Mouse (Mus musculus): Measurements from ENCODE around the gene Cdh20. TPM values are rescaled to one million over a fixed set of nuclear protein-coding genes. Genes with fewer than 3 reads are reported as not detected.
"Not testable (repeated sequence)": the region's sequence is repeated elsewhere in the genome, so short reads cannot be mapped to it uniquely, and the experiment has no call there.

Cdh20 gene
- polyA plus RNA-seq, 1 experiment from 2014 or later, result 0.33 TPM

GRCm38 (mm10) chr1:104917307-104917836, 149.0 kb downstream of the Cdh20 start:
- H3K9ac ChIP-seq, result no peak overlapping the region
- 40% methylated on average over 1 of the region's 1 CpGs for WGBS
- H3K4me3 ChIP-seq, result no peak overlapping the region
- no peaks in the 10 kb centered on the region for H3K9me3 ChIP-seq
- no peak overlapping the region for H3K27ac ChIP-seq
- H3K27me3 ChIP-seq, result no peaks in the 10 kb centered on the region
- no peak overlapping the region for H3K4me2 ChIP-seq (replicated peaks)
- no peaks in the 10 kb centered on the region for H3K36me3 ChIP-seq
- no peak for ATAC-seq (ENCODE audit: insufficient number of reproducible peaks, insufficient read depth, low FRiP score, low TSS enrichment)
- H3K4me1 ChIP-seq, result no peaks in the 10 kb centered on the region

- H3K9me3 ChIP-seq, result no peaks in the 10 kb centered on the region
- H3K4me3 ChIP-seq, result no peak overlapping the region
- H3K27me3 ChIP-seq, result no peaks in the 10 kb centered on the region
- H3K9ac ChIP-seq, result no peak overlapping the region
- no peak for ATAC-seq (ENCODE audit: insufficient number of reproducible peaks, insufficient read depth, low FRiP score, low TSS enrichment)
- no peaks in the 10 kb centered on the region for H3K36me3 ChIP-seq
- H3K4me2 ChIP-seq (replicated peaks), result no peak overlapping the region
- no peaks in the 10 kb centered on the region for H3K4me1 ChIP-seq
- 36% methylated on average over 7 of the region's 7 CpGs for WGBS
- no peak overlapping the region for H3K27ac ChIP-seq
Observed at GRCm38 (mm10) chr1:104933051-104933450, 164.7 kb downstream of the Cdh20 start.

GRCm38 (mm10) chr1:104936966-104937365, 168.6 kb downstream of the Cdh20 start:
- WGBS, result 92% methylated on average over 4 of the region's 4 CpGs
- no peak overlapping the region for H3K4me3 ChIP-seq
- no peaks in the 10 kb centered on the region for H3K36me3 ChIP-seq
- no peaks in the 10 kb centered on the region for H3K9me3 ChIP-seq
- H3K9ac ChIP-seq, result no peak overlapping the region
- H3K4me2 ChIP-seq (replicated peaks), result no peak overlapping the region
- H3K4me1 ChIP-seq, result no peaks in the 10 kb centered on the region
- no peak for ATAC-seq (ENCODE audit: insufficient number of reproducible peaks, insufficient read depth, low FRiP score, low TSS enrichment)
- no peak overlapping the region for H3K27ac ChIP-seq
- H3K27me3 ChIP-seq, result no peaks in the 10 kb centered on the region

GRCm38 (mm10) chr1:104939156-104939555, 170.8 kb downstream of the Cdh20 start:
- Histone ChIP-seq H3K9ac (no peak overlapping the region), H3K27me3 (no peaks in the 10 kb centered on the region), H3K4me1 (no peaks in the 10 kb centered on the region), H3K4me2 (replicated peaks) (no peak overlapping the region), H3K9me3 (no peaks in the 10 kb centered on the region), H3K27ac (no peak overlapping the region), H3K4me3 (no peak overlapping the region), H3K36me3 (no peaks in the 10 kb centered on the region)
- ATAC-seq (ENCODE audit: insufficient number of reproducible peaks, insufficient read depth, low FRiP score, low TSS enrichment), result no peak

GRCm38 (mm10) chr1:104944470-104945109, 176.3 kb downstream of the Cdh20 start:
- no peak overlapping the region for H3K4me2 ChIP-seq (replicated peaks)
- 19% methylated on average over 2 of the region's 2 CpGs for WGBS
- no peaks in the 10 kb centered on the region for H3K9me3 ChIP-seq
- no peak overlapping the region for H3K9ac ChIP-seq
- ATAC-seq (ENCODE audit: insufficient number of reproducible peaks, insufficient read depth, low FRiP score, low TSS enrichment), result 0 out of 2 replicates have a peak, but pooled peaks have one; percentile 60
- H3K4me1 ChIP-seq, result no peaks in the 10 kb centered on the region
- H3K27ac ChIP-seq, result no peak overlapping the region
- no peak overlapping the region for H3K4me3 ChIP-seq
- no peaks in the 10 kb centered on the region for H3K36me3 ChIP-seq
- H3K27me3 ChIP-seq, result no peaks in the 10 kb centered on the region

- Histone ChIP-seq H3K27ac (no peak overlapping the region), H3K9me3 (no peaks in the 10 kb centered on the region), H3K4me3 (no peak overlapping the region), H3K9ac (no peak overlapping the region), H3K36me3 (no peaks in the 10 kb centered on the region), H3K27me3 (no peaks in the 10 kb centered on the region), H3K4me2 (replicated peaks) (no peak overlapping the region), H3K4me1 (no peaks in the 10 kb centered on the region)
- no peak for ATAC-seq (ENCODE audit: insufficient number of reproducible peaks, insufficient read depth, low FRiP score, low TSS enrichment)
- 80% methylated on average over 2 of the region's 2 CpGs for WGBS
Observed at GRCm38 (mm10) chr1:104945110-104945489, 176.8 kb downstream of the Cdh20 start.

GRCm38 (mm10) chr1:104949640-104950039, 181.3 kb downstream of the Cdh20 start:
- not testable (repeated sequence) for H3K4me2 ChIP-seq (replicated peaks); H3K9ac ChIP-seq; H3K4me3 ChIP-seq; H3K4me1 ChIP-seq; H3K27ac ChIP-seq; ATAC-seq (ENCODE audit: insufficient number of reproducible peaks, insufficient read depth, low FRiP score, low TSS enrichment); H3K9me3 ChIP-seq; H3K27me3 ChIP-seq; H3K36me3 ChIP-seq
- 80% methylated on average over 2 of the region's 2 CpGs for WGBS

- WGBS, result 53% methylated on average over 6 of the region's 6 CpGs
- Histone ChIP-seq H3K4me3 (no peak overlapping the region), H3K9me3 (no peaks in the 10 kb centered on the region), H3K4me2 (replicated peaks) (no peak overlapping the region), H3K4me1 (no peaks in the 10 kb centered on the region), H3K36me3 (no peaks in the 10 kb centered on the region), H3K9ac (no peak overlapping the region), H3K27ac (no peak overlapping the region), H3K27me3 (no peaks in the 10 kb centered on the region)
- no peak for ATAC-seq (ENCODE audit: insufficient number of reproducible peaks, insufficient read depth, low FRiP score, low TSS enrichment)
Observed at GRCm38 (mm10) chr1:104957046-104957445, 188.7 kb downstream of the Cdh20 start.

GRCm38 (mm10) chr1:104961670-104962069, 193.3 kb downstream of the Cdh20 start:
- Histone ChIP-seq H3K27ac (no peak overlapping the region), H3K27me3 (no peaks in the 10 kb centered on the region), H3K4me1 (no peaks in the 10 kb centered on the region), H3K4me2 (replicated peaks) (no peak overlapping the region), H3K9ac (no peak overlapping the region), H3K9me3 (no peaks in the 10 kb centered on the region), H3K4me3 (no peak overlapping the region), H3K36me3 (no peaks in the 10 kb centered on the region)
- 86% methylated on average over 3 of the region's 3 CpGs for WGBS
- ATAC-seq (ENCODE audit: insufficient number of reproducible peaks, insufficient read depth, low FRiP score, low TSS enrichment), result no peak

- ATAC-seq (ENCODE audit: insufficient number of reproducible peaks, insufficient read depth, low FRiP score, low TSS enrichment), result no peak
- Histone ChIP-seq H3K9me3 (no peaks in the 10 kb centered on the region), H3K36me3 (no peaks in the 10 kb centered on the region), H3K4me2 (replicated peaks) (no peak overlapping the region), H3K27me3 (no peaks in the 10 kb centered on the region), H3K27ac (no peak overlapping the region), H3K4me3 (no peak overlapping the region), H3K9ac (no peak overlapping the region), H3K4me1 (no peaks in the 10 kb centered on the region)
- 82% methylated on average over 4 of the region's 4 CpGs for WGBS
Observed at GRCm38 (mm10) chr1:104962257-104962656, 193.9 kb downstream of the Cdh20 start.

GRCm38 (mm10) chr1:104979068-104979467, 210.7 kb downstream of the Cdh20 start:
- Histone ChIP-seq H3K4me3 (no peak overlapping the region), H3K27ac (no peak overlapping the region), H3K9ac (no peak overlapping the region), H3K4me1 (no peaks in the 10 kb centered on the region), H3K36me3 (no peaks in the 10 kb centered on the region), H3K4me2 (replicated peaks) (no peak overlapping the region), H3K27me3 (no peaks in the 10 kb centered on the region), H3K9me3 (no peaks in the 10 kb centered on the region)
- no peak for ATAC-seq (ENCODE audit: insufficient number of reproducible peaks, insufficient read depth, low FRiP score, low TSS enrichment)
- WGBS, result 40% methylated on average over 2 of the region's 2 CpGs

GRCm38 (mm10) chr1:104980273-104980672, 211.9 kb downstream of the Cdh20 start:
- Histone ChIP-seq H3K36me3 (no peaks in the 10 kb centered on the region), H3K27ac (no peak overlapping the region), H3K4me3 (no peak overlapping the region), H3K4me2 (replicated peaks) (no peak overlapping the region), H3K9ac (no peak overlapping the region), H3K27me3 (no peaks in the 10 kb centered on the region), H3K4me1 (no peaks in the 10 kb centered on the region), H3K9me3 (no peaks in the 10 kb centered on the region)
- WGBS, result 83% methylated on average over 1 of the region's 1 CpGs
- ATAC-seq (ENCODE audit: insufficient number of reproducible peaks, insufficient read depth, low FRiP score, low TSS enrichment), result no peak
